Mouse (Mus musculus) ES-E14 (cell line): ENCODE results near the gene Tmem175.

ENCODE experiments used
- CHD2 ChIP-seq: IDR thresholded peaks from 2 replicates; pipeline ENCODE4 v1.6.1; 2014; ENCODE audit warnings: mild to moderate bottlenecking, low read depth, low read length, inconsistent platforms
- ZC3H11A ChIP-seq: IDR thresholded peaks from 2 replicates; pipeline ENCODE4 v1.6.1; 2012; ENCODE audit warnings: low read depth, mild to moderate bottlenecking, inconsistent platforms, low read length, borderline replicate concordance
- ZNF384 ChIP-seq: IDR thresholded peaks from 2 replicates; pipeline ENCODE4 v1.6.1; 2012; ENCODE audit warnings: low read depth, low read length, inconsistent platforms

GRCm38 (mm10) chr5:108658611-108659010, 29.0 kb downstream of the Tmem175 start:
- TF ChIP-seq ZC3H11A (no peak), ZNF384 (no peak), CHD2 (no peak)
